Mouse (Mus musculus) stomach, postnatal 0 days (tissue): ENCODE measurements around the gene Ldlrad1.

Experiments used
- CTCF ChIP-seq: IDR thresholded peaks from 2 replicates; pipeline ENCODE4 v1.5.1; 2016; ENCODE audit warnings: antibody characterized with exemption, low read depth, mild to moderate bottlenecking, moderate library complexity
- EP300 ChIP-seq: optimal IDR thresholded peaks from 2 replicates; pipeline ENCODE3; 2016; ENCODE audit warnings: antibody characterized with exemption

GRCm38 (mm10) chr4:107210483-107211097 lies 1.6 kb downstream of the Ldlrad1 start:
- no peak for TF ChIP-seq EP300
- TF ChIP-seq CTCF = no peak
